Mouse (Mus musculus): ENCODE data around the gene Rspry1. TPM values are rescaled to one million over a fixed set of nuclear protein-coding genes. Genes with fewer than 3 reads are reported as not detected.

Gene Rspry1
- polyA plus RNA-seq, 1 experiment from 2014 or later, result 25.9 TPM

DNA sequence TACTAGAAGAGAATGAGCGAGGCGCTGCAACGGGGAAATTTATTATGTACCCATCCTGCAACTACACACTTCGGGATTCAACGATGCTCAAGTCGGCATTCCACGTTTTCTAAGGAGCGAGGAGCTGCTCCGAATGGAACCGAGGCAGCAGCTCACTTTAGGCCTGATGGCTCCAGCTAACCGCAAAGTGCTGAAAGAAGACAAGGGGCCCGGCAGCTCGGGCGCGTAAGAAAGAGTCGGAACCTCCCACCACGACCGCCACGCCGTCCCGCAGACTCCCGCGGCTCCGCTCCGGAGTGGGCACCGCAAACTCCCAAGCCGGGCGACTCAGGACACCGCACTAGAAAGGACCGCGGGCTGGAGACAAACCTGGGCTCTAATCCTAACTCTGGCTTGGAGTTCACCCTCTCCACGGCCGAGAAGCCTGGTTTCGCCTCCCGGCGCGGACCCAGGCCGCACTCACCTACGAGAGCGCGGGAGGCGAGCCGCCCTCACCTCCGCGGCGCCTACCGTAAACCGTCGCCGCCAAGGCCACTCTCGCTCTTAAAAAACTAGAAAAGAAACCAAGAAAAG lies 617 bp upstream of the Rspry1 start:
- ChIA-PET POLR2A (interaction anchor here (1.1 kb wide), 1 partner anchor 12 kb away, joined by 3 read pairs; no protein-coding TSS in a partner anchor), CTCF (interaction anchor here (1.5 to 3.2 kb wide), 5 partner anchors 10 to 109 kb away, joined by 5 to 16 read pairs (median 7); no protein-coding TSS in a partner anchor)
- peak; percentile 18 for ATAC-seq
- no peak for TF ChIP-seq CTCF (IDR thresholded peaks at IDR 0.05)
- no peak for DNase-seq (ENCODE audit: low read depth, low spot score)
- no peaks in the 10 kb centered on the region for H3K27me3 ChIP-seq
- in situ Hi-C loops (cut with MboI; ENCODE audit: low pct_unique_long_range_greater_than_20kb), result loop anchor here (10.0 kb wide), 1 partner anchor 204 kb away; no protein-coding TSS in a partner anchor

DNA sequence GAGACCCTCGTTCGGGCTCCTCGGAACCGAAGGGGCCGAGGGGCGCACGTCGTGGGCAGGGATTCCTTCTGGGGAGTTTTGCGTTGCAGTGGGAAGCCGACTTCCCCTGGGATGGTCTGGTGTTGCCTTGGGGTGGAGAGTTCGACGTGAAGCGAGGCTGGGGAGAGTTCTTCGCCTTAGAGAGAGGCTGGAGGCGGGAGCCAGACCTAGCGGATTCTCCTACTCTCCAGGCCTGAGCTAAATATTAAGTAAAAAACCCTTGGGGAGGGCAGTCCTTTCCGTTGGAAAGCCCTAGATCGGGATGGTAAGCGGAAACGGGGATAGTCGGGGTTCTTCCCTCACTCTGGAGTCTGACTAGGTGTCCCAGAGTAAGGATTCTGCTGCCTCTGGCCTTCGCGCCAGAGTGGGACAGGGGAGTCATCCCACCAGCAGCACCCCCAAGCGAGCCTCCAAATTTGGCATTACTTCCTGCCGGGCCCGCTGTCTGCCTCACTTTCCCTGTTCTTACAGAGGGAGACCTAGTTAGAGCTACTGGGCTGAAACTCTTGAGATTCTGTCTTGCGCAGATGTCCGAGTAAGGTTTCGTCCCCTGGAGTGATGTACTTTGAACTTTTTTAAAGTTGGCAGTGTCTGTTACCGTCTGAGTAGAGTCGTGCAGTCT lies 864 bp downstream of the Rspry1 start:
- peak; percentile 33 for ATAC-seq
- POLR2A ChIA-PET, result interaction anchor here (0.6 to 1.1 kb wide), 3 partner anchors 11 to 215 kb away, joined by 3 to 4 read pairs (median 3); no protein-coding TSS in a partner anchor

DNA sequence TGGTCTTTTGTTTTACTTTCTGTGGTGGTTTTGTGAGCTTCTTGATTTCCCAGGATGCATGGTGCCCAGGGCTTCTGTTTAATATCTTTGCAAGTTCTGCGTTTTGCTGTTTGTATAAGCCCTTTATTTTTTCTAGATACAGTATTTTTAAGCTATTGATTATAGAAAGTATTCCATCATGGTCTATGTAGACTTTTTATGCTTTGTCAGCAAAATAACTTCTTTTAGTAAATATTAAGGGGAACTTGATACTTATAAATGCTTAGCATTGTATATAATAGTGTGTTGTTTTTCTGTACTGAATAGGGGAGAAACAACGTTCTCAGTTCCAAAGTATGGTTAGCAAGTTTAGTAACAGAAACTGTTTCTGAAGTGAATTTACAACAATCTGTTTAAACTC lies 2.3 kb downstream of the Rspry1 start:
- in situ Hi-C loops (cut with MboI; ENCODE audit: low pct_unique_long_range_greater_than_20kb), result loop anchor here (10.0 kb wide), 1 partner anchor 201 kb away; no protein-coding TSS in a partner anchor
- TF ChIP-seq CTCF (IDR thresholded peaks at IDR 0.05), result no peak
- ATAC-seq (no peak), DNase-seq (ENCODE audit: low read depth, low spot score) (no peak)
- ChIA-PET POLR2A (no interaction called here), CTCF (interaction anchor here (1.0 to 1.3 kb wide), 2 partner anchors 8 to 10 kb away, joined by 3 to 6 read pairs; no protein-coding TSS in a partner anchor)
- no peaks in the 10 kb centered on the region for H3K27me3 ChIP-seq

More for the DNA sequence above, 864 bp downstream of the Rspry1 start:
- CTCF ChIA-PET, result interaction anchor here (1.3 to 3.2 kb wide), 5 partner anchors 9 to 69 kb away, joined by 3 to 16 read pairs (median 5); partner anchors contain the start of gene Cpne2
- no peak for TF ChIP-seq CTCF (IDR thresholded peaks at IDR 0.05)
- H3K27me3 ChIP-seq, result no peaks in the 10 kb centered on the region
- in situ Hi-C loops (cut with MboI; ENCODE audit: low pct_unique_long_range_greater_than_20kb), result loop anchor here (10.0 kb wide), 1 partner anchor 202 kb away; no protein-coding TSS in a partner anchor
- DNase-seq (ENCODE audit: low read depth, low spot score), result no peak

DNA sequence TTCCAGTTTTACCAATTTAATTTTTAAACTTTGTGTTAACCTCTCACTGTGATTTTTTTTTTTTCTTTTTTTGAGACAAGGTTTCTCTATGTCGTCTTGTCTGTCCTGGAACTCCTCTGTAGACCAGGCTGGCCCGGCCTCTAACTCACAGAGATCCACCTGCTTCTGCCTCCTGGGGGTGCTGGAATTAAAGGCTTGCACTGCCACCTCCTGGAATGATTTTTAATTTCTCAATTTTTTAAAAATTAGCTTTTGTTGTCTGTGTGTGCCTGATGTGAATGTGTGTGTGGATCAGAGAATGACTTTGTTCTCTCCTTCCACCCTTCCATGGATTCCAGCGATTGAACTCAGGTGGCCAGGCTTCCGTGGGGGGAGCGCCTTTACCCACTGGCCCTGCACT lies 5.3 kb downstream of the Rspry1 start:
- ChIA-PET POLR2A (no interaction called here), CTCF (no interaction called here)
- DNase-seq (ENCODE audit: low read depth, low spot score) (no peak), ATAC-seq (no peak)
- no peaks in the 10 kb centered on the region for H3K27me3 ChIP-seq
- in situ Hi-C loops (cut with MboI; ENCODE audit: low pct_unique_long_range_greater_than_20kb), result loop anchor here (10.0 kb wide), 1 partner anchor 198 kb away; no protein-coding TSS in a partner anchor
- TF ChIP-seq CTCF (IDR thresholded peaks at IDR 0.05), result no peak

DNA sequence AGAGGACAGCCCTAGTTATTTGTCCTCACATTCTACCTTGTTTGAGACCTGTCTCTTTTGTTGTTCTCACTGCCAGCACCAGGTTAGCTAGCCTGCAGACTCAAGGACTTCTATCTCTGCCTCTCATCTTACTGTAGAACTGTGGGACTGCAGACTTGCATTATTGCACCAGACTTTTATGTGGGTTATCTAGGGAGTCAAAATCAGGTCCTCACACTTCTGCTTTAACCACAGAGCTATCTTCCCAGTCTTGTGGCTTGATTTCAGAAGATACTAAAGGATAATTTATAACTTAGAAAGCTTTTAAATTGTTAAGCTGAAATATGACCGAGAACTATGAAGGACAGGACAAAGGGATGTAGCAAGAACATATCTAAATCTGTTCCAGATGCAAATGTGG lies 23.1 kb downstream of the Rspry1 start:
- H3K27me3 ChIP-seq, result no peaks in the 10 kb centered on the region
- ATAC-seq, result no peak
- ChIA-PET CTCF (interaction anchor here (0.8 to 3.7 kb wide), 4 partner anchors 11 to 79 kb away, joined by 3 to 22 read pairs (median 6); no protein-coding TSS in a partner anchor), POLR2A (interaction anchor here (1.0 kb wide), 1 partner anchor 9 kb away, joined by 3 read pairs; no protein-coding TSS in a partner anchor)
- in situ Hi-C loops (cut with MboI; ENCODE audit: low pct_unique_long_range_greater_than_20kb), result no loop called here
- no peak for DNase-seq (ENCODE audit: low read depth, low spot score)
- TF ChIP-seq CTCF (IDR thresholded peaks at IDR 0.05), result no peak

- DNase-seq (ENCODE audit: low read depth, low spot score), result no peak
- H3K27me3 ChIP-seq, result no peaks in the 10 kb centered on the region
- TF ChIP-seq CTCF (IDR thresholded peaks at IDR 0.05), result no peak
- no peak for ATAC-seq
- ChIA-PET CTCF (no interaction called here), POLR2A (interaction anchor here (0.6 kb wide), 1 partner anchor 19 kb away, joined by 4 read pairs; no protein-coding TSS in a partner anchor)
- in situ Hi-C loops (cut with MboI; ENCODE audit: low pct_unique_long_range_greater_than_20kb), result no loop called here
These were observed 31.9 kb downstream of the Rspry1 start for GRCm38 (mm10) chr8:94633564-94634194.

GRCm38 (mm10) chr8:94634211-94634610 lies 32.5 kb downstream of the Rspry1 start:
- CTCF ChIA-PET, result no interaction called here
- ATAC-seq (no peak), DNase-seq (ENCODE audit: low read depth, low spot score) (no peak)
- TF ChIP-seq CTCF (IDR thresholded peaks at IDR 0.05), result no peak
- in situ Hi-C loops (cut with MboI; ENCODE audit: low pct_unique_long_range_greater_than_20kb), result no loop called here
- H3K27me3 ChIP-seq, result no peaks in the 10 kb centered on the region
- POLR2A ChIA-PET, result interaction anchor here (0.6 kb wide), 1 partner anchor 26 kb away, joined by 3 read pairs; no protein-coding TSS in a partner anchor

DNA sequence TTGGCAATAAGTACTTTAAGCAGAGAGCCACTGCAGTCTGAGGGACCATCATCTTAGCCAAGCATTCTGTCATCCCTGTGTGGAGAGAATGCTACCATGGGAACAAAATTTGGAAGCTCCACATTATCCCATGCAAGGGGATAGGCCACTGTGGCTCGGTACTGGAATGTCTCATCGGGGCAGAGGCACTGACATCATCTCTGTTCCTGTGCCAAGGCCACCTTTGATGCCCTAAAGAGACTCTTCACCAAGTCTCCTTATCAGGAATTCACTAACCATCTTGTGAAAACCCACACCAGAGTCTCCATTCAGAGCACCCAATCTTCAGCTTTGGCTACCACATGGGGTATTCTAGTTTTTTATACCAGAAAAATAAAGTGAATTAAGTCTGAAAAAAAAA lies 39.4 kb downstream of the Rspry1 start:
- ATAC-seq (no peak), DNase-seq (ENCODE audit: low read depth, low spot score) (no peak)
- no peak for TF ChIP-seq CTCF (IDR thresholded peaks at IDR 0.05)
- CTCF ChIA-PET, result interaction anchor here (0.7 kb wide), 1 partner anchor 15 kb away, joined by 3 read pairs; no protein-coding TSS in a partner anchor
- POLR2A ChIA-PET, result no interaction called here
- H3K27me3 ChIP-seq, result no peaks in the 10 kb centered on the region
- in situ Hi-C loops (cut with MboI; ENCODE audit: low pct_unique_long_range_greater_than_20kb), result no loop called here

GRCm38 (mm10) chr8:94641938-94642337 lies 40.2 kb downstream of the Rspry1 start:
- DNase-seq (ENCODE audit: low read depth, low spot score), result no peak
- in situ Hi-C loops (cut with MboI; ENCODE audit: low pct_unique_long_range_greater_than_20kb), result no loop called here
- TF ChIP-seq CTCF (IDR thresholded peaks at IDR 0.05), result peak; percentile 22
- ChIA-PET CTCF (interaction anchor here (0.7 kb wide), 1 partner anchor 15 kb away, joined by 3 read pairs; no protein-coding TSS in a partner anchor), POLR2A (no interaction called here)
- ATAC-seq, result no peak
- no peaks in the 10 kb centered on the region for H3K27me3 ChIP-seq

DNA sequence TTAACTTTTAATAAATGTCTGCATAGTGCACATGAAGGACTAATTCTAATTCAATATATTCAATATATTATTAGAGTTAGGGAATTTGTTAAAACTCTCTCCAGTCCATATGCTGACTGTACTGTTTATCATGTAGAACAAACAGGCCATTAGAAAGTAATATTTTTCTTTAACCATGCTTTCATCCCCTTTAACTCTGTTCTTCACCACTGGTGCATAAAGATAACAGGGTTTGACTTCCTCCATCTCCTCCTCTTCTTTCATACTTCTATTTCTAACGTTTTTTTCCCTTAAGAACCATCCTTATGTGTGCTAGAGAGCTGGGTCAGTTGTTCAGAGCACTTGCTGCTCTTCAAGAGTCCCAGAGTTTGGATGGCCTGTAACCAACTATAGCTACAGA lies 43.5 kb downstream of the Rspry1 start:
- no peaks in the 10 kb centered on the region for H3K27me3 ChIP-seq
- ChIA-PET CTCF (interaction anchor here (0.9 kb wide), 1 partner anchor 10 kb away, joined by 3 read pairs; no protein-coding TSS in a partner anchor), POLR2A (no interaction called here)
- TF ChIP-seq CTCF (IDR thresholded peaks at IDR 0.05), result no peak
- no peak for ATAC-seq
- in situ Hi-C loops (cut with MboI; ENCODE audit: low pct_unique_long_range_greater_than_20kb), result no loop called here
- no peak for DNase-seq (ENCODE audit: low read depth, low spot score)

Measured in Patski (cell line).